Mouse (Mus musculus) gastrocnemius, adult 2 months (tissue): Measurements from ENCODE around the gene Adamtsl3. TPM values are rescaled to one million over a fixed set of nuclear protein-coding genes. Genes with fewer than 3 reads are reported as not detected.

Source experiments
- DNase-seq: peaks from one replicate; pipeline ENCODE4 v3.0.0; 2022
- H3K27ac ChIP-seq: fragments of 200-600 bp; 2 replicates; pipeline ENCODE4 v1.8.1; 2022; ENCODE audit warnings: mild to moderate bottlenecking
- H3K4me3 ChIP-seq: fragments of 200-600 bp; 2 replicates; pipeline ENCODE4 v1.8.1; 2022; ENCODE audit warnings: mild to moderate bottlenecking, moderate library complexity
- CTCF ChIP-seq: fragments of 200-600 bp; IDR thresholded peaks from 2 replicates; pipeline ENCODE4 v1.8.1; 2022; ENCODE audit warnings: antibody characterized with exemption, mild to moderate bottlenecking, moderate library complexity
- intact Hi-C: fragments of 180-260 bp; cut with DNase I; formaldehyde crosslinking; loops from one replicate; pipeline ENCODE4 v1.15.1; 2025
- total RNA-seq, 2 experiments: library from RNA; stranded (reverse); gene quantifications; 2 replicates each; pipeline ENCODE4 v1.2.3; 2021

Adamtsl3 gene
- total RNA-seq, 2 experiments from 2014 or later: 4.3 to 7.8 TPM

- peak; percentile 44 for DNase-seq
- intact Hi-C loops: no loop called here
- H3K4me3 ChIP-seq: no peak overlapping the region
Observed at GRCm38 (mm10) chr7:82462921-82463523, 127.5 kb downstream of the Adamtsl3 start.

GRCm38 (mm10) chr7:82464364-82464763, 128.9 kb downstream of the Adamtsl3 start:
- TF ChIP-seq CTCF: no peak
- intact Hi-C loops: no loop called here

More at GRCm38 (mm10) chr7:82462921-82463523, 127.5 kb downstream of the Adamtsl3 start:
- H3K27ac ChIP-seq: peak overlapping the region; percentile 41; the same call in 1 of the 2 replicates
- TF ChIP-seq CTCF: no peak

GRCm38 (mm10) chr7:82465437-82465836, 129.9 kb downstream of the Adamtsl3 start:
- Histone ChIP-seq H3K4me3 (no peak overlapping the region), H3K27ac (no peak overlapping the region)
- intact Hi-C loops: no loop called here
- DNase-seq: no peak
- peak; percentile 18; the same call in 1 of the 2 replicates for TF ChIP-seq CTCF

More at GRCm38 (mm10) chr7:82464364-82464763, 128.9 kb downstream of the Adamtsl3 start:
- no peak overlapping the region for H3K4me3 ChIP-seq
- H3K27ac ChIP-seq: no peak overlapping the region
- DNase-seq: no peak

- TF ChIP-seq CTCF: no peak
- H3K4me3 ChIP-seq: no peak overlapping the region
- DNase-seq: no peak
- no peak overlapping the region for H3K27ac ChIP-seq
- intact Hi-C loops: no loop called here
Observed at GRCm38 (mm10) chr7:82476441-82477221, 141.1 kb downstream of the Adamtsl3 start.

- no peak for TF ChIP-seq CTCF
- DNase-seq: no peak
- intact Hi-C loops: no loop called here
- Histone ChIP-seq H3K4me3 (no peak overlapping the region), H3K27ac (no peak overlapping the region)
Observed at GRCm38 (mm10) chr7:82478461-82478860, 143.0 kb downstream of the Adamtsl3 start.

GRCm38 (mm10) chr7:82478861-82479755, 143.6 kb downstream of the Adamtsl3 start:
- TF ChIP-seq CTCF: no peak
- intact Hi-C loops: no loop called here
- peak overlapping the region; percentile 54; the same call in 1 of the 2 replicates for H3K27ac ChIP-seq
- H3K4me3 ChIP-seq: no peak overlapping the region
- DNase-seq: peak; percentile 73

- Histone ChIP-seq H3K27ac (peak overlapping the region; percentile 24), H3K4me3 (no peak overlapping the region)
- DNase-seq: peak; percentile 75
- TF ChIP-seq CTCF: no peak
- intact Hi-C loops: no loop called here
Observed at GRCm38 (mm10) chr7:82483426-82483825, 147.9 kb downstream of the Adamtsl3 start.

GRCm38 (mm10) chr7:82484834-82485233, 149.3 kb downstream of the Adamtsl3 start:
- Histone ChIP-seq H3K27ac (peak overlapping the region; percentile 38), H3K4me3 (no peak overlapping the region)
- DNase-seq: peak; percentile 72
- TF ChIP-seq CTCF: no peak
- intact Hi-C loops: no loop called here

GRCm38 (mm10) chr7:82485344-82485954, 150.0 kb downstream of the Adamtsl3 start:
- no peak for TF ChIP-seq CTCF
- intact Hi-C loops: no loop called here
- DNase-seq: no peak
- Histone ChIP-seq H3K4me3 (no peak overlapping the region), H3K27ac (peak overlapping the region; percentile 38; the same call in 1 of the 2 replicates)

- no peak for DNase-seq
- Histone ChIP-seq H3K27ac (no peak overlapping the region), H3K4me3 (no peak overlapping the region)
- no peak for TF ChIP-seq CTCF
- intact Hi-C loops: no loop called here
Observed at GRCm38 (mm10) chr7:82491018-82491417, 155.5 kb downstream of the Adamtsl3 start.

- intact Hi-C loops: no loop called here
- Histone ChIP-seq H3K27ac (no peak overlapping the region), H3K4me3 (no peak overlapping the region)
- DNase-seq: no peak
- TF ChIP-seq CTCF: no peak
Observed at GRCm38 (mm10) chr7:82492881-82493280, 157.4 kb downstream of the Adamtsl3 start.

GRCm38 (mm10) chr7:82494220-82494619, 158.7 kb downstream of the Adamtsl3 start:
- Histone ChIP-seq H3K4me3 (no peak overlapping the region), H3K27ac (no peak overlapping the region)
- no peak for DNase-seq
- intact Hi-C loops: no loop called here
- TF ChIP-seq CTCF: no peak
